Mouse (Mus musculus): ENCODE data around the gene S100a4. TPM values are rescaled to one million over a fixed set of nuclear protein-coding genes. Genes with fewer than 3 reads are reported as not detected.

The S100a4 gene
- total RNA-seq, 2 experiments from 2014 or later, result 4.6 to 4.8 TPM

DNA sequence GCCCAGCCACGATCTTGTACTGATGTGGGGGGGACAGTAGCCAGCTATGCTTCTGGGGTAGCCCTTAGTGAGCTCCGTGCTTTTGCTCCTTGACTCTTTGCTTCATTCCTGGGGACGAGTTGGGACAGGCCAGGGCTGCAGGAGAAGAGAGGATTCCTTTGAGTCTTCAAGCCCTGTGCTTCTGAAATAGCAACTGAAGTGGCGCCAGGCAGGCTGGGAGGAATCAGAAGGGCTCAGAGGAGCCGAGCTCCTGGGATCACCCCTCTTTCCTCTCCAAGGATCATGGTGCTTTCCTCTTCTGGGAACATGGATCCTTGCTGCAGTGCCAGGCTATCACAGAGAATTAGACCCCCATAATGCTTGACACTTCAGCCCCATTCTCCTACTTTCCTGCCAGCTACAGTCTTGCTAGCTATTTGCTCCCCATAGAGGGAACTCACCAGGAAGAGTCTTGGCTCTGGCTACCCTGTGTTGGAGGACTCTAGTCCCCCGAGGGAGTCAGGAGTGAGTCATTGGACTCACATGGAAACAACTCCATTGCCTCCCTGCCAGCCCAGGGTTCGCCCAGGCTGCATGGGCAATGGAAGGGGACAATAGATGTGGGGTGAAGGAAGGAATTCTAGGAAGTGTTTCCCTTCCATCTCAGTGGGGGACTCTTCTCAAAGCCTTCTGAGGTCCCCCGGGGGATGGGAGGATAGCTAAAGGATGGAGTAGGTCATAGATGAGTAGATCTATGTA, 2.9 kb upstream of the S100a4 start:
- TF ChIP-seq CTCF (IDR thresholded peaks at IDR 0.05), result no peak
- no peak for DNase-seq (ENCODE audit: extremely low spot score in 1 of 2, low spot score in 2 of 2)
- Histone ChIP-seq H3K4me3 (no peak overlapping the region), H3K27ac (no peak overlapping the region)
- intact Hi-C loops (cut with DNase I), result no loop called here

DNA sequence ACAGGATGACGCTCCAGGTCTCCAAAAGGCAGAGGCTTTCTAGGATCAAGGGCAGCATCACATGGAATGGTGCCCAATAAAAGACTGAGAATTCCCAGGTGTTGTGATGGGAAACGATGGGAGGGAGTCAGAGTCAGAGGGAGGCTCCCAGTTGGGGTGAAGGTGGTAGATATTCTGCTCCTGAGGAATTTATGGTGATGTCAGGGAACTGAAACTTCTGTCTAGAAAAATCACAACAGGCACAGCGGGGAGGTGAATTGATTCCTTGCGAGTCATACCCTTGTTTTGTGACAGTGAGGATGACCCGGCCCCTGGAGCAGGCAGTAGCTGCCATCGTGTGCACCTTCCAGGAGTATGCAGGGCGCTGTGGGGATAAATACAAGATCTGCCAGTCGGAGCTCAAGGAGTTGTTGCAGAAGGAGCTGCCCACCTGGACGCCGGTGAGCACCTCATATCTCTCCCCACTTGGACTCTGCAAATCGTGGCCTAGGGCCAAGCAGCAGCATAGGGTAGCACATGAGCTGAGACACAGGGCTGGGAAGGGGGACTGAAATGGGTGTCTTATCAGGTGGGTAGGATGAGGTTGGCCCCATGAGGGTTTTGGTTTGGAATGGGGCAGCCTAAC, 2.0 kb upstream of the S100a4 start, which contains the start of gene Gm42674:
Gene Gm42674 (plus strand): TSS at position 419 of the 625 bp plus-strand sequence.
- Histone ChIP-seq H3K27ac (no peak within 1 kb of the TSS), H3K4me3 (no peak within 1 kb of the TSS)
- TF ChIP-seq CTCF (IDR thresholded peaks at IDR 0.05), result no peak
- DNase-seq (ENCODE audit: extremely low spot score in 1 of 2, low spot score in 2 of 2), result no peak
- intact Hi-C loops (cut with DNase I), result no loop called here

GRCm38 (mm10) chr3:90604416-90604815, 845 bp downstream of the S100a4 start:
- Histone ChIP-seq H3K4me3 (no peak overlapping the region), H3K27ac (peak overlapping the region; percentile 46; the same call in 1 of the 2 replicates)
- DNase-seq (ENCODE audit: extremely low spot score in 1 of 2, low spot score in 2 of 2), result peak; percentile 69 to 72
- intact Hi-C loops (cut with DNase I), result loop anchor here (2.0 kb wide), 1 partner anchor 18 kb away; no protein-coding TSS in a partner anchor
- no peak for TF ChIP-seq CTCF (IDR thresholded peaks at IDR 0.05)

DNA sequence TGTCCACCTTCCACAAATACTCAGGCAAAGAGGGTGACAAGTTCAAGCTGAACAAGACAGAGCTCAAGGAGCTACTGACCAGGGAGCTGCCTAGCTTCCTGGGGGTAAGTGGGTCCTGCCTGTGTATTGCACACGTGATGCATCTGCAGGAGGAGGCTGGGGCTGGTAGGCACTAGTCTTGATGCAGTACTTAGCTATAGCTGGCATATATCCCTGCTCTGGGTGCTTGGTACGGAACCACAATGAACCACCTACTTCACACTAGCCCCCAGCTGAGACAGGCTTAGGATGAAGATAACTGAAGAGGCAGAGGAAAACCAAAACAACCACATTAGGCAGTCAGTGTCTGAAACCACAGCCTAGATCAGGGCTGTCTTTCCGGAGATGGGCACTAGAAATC, 1.5 kb downstream of the S100a4 start:
- Histone ChIP-seq H3K27ac (no peak overlapping the region; the same call in 1 of the 2 replicates), H3K4me3 (no peak overlapping the region)
- intact Hi-C loops (cut with DNase I), result loop anchor here (2.0 kb wide), 1 partner anchor 18 kb away; no protein-coding TSS in a partner anchor
- no peak for DNase-seq (ENCODE audit: extremely low spot score in 1 of 2, low spot score in 2 of 2)
- no peak for TF ChIP-seq CTCF (IDR thresholded peaks at IDR 0.05)

DNA sequence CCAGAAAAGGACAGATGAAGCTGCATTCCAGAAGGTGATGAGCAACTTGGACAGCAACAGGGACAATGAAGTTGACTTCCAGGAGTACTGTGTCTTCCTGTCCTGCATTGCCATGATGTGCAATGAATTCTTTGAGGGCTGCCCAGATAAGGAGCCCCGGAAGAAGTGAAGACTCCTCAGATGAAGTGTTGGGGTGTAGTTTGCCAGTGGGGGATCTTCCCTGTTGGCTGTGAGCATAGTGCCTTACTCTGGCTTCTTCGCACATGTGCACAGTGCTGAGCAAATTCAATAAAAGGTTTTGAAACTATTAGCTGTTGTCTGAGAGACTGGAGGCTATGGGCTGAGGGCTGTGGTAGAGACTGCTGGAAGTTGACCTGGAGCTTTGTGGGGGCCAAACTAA, 2.2 kb downstream of the S100a4 start:
- TF ChIP-seq CTCF (IDR thresholded peaks at IDR 0.05), result no peak
- intact Hi-C loops (cut with DNase I), result loop anchor here (2.0 kb wide), 1 partner anchor 19 kb away; no protein-coding TSS in a partner anchor
- Histone ChIP-seq H3K27ac (no peak overlapping the region), H3K4me3 (no peak overlapping the region)
- no peak for DNase-seq (ENCODE audit: extremely low spot score in 1 of 2, low spot score in 2 of 2)

GRCm38 (mm10) chr3:90606185-90606584, 2.6 kb downstream of the S100a4 start:
- intact Hi-C loops (cut with DNase I), result no loop called here
- no peak overlapping the region for H3K4me3 ChIP-seq
- no peak overlapping the region for H3K27ac ChIP-seq
- DNase-seq (ENCODE audit: extremely low spot score in 1 of 2, low spot score in 2 of 2), result no peak
- TF ChIP-seq CTCF (IDR thresholded peaks at IDR 0.05), result no peak

- H3K27ac ChIP-seq, result no peak overlapping the region
- no peak overlapping the region for H3K4me3 ChIP-seq
- no peak for TF ChIP-seq CTCF (IDR thresholded peaks at IDR 0.05)
- no peak for DNase-seq (ENCODE audit: extremely low spot score in 1 of 2, low spot score in 2 of 2)
- intact Hi-C loops (cut with DNase I), result no loop called here
These were observed 3.8 kb downstream of the S100a4 start for GRCm38 (mm10) chr3:90607361-90607760.

DNA sequence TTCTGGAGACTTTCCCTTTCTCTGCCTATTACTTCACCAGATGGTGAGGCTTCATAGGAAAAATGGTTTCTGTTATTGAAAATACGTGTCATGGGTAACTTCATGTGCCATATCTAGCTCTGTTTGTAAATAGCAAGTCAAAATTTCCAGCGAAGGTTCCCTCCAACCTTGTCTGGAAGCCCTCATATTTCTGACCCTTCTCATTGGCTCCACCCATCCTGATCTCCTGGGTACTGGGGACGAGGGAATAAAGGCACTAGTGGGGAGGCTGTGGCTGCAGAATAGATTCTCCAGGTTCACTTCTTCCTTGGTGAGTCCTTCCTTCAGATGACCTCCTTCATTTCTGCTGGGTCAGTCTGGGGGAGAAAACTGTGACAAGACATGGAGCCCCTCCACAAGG, 4.7 kb downstream of the S100a4 start, which contains the start of gene S100a5:
Gene S100a5 (plus strand): TSS at position 301 of the 400 bp plus-strand sequence.
- Histone ChIP-seq H3K27ac (no peak within 1 kb of the TSS), H3K4me3 (no peak within 1 kb of the TSS)
- DNase-seq (ENCODE audit: extremely low spot score in 1 of 2, low spot score in 2 of 2), result no peak
- intact Hi-C loops (cut with DNase I), result no loop called here
- TF ChIP-seq CTCF (IDR thresholded peaks at IDR 0.05), result no peak

GRCm38 (mm10) chr3:90609102-90609501, 5.5 kb downstream of the S100a4 start:
- TF ChIP-seq CTCF (IDR thresholded peaks at IDR 0.05), result no peak
- intact Hi-C loops (cut with DNase I), result no loop called here
- no peak overlapping the region for H3K4me3 ChIP-seq
- DNase-seq (ENCODE audit: extremely low spot score in 1 of 2, low spot score in 2 of 2), result no peak
- H3K27ac ChIP-seq, result no peak overlapping the region

- Histone ChIP-seq H3K27ac (no peak overlapping the region), H3K4me3 (no peak overlapping the region)
- intact Hi-C loops (cut with DNase I), result no loop called here
- no peak for TF ChIP-seq CTCF (IDR thresholded peaks at IDR 0.05)
- no peak for DNase-seq (ENCODE audit: extremely low spot score in 1 of 2, low spot score in 2 of 2)
These were observed 7.9 kb downstream of the S100a4 start for GRCm38 (mm10) chr3:90611494-90611893.

DNA sequence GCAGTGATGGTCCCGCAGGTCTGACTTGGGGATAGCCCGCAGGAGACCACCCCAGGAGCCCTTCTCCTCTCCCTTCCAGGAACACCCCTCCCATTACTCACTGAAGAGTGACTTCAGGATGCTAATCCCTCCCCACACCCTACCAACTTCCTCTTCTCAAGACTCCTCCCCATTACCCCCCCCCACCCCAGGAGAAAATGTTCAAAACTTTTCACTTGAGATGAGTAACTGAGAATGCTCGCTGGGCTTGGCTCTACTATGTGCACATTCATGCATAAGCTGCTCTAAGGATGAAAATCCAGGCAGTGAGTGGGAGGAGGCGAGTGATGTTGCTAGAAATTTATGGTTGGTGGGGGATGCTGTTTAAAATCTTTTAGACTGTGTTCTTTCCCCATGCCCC, 8.5 kb downstream of the S100a4 start:
- no peak overlapping the region for H3K27ac ChIP-seq
- no peak overlapping the region for H3K4me3 ChIP-seq
- DNase-seq (ENCODE audit: extremely low spot score in 1 of 2, low spot score in 2 of 2), result no peak
- TF ChIP-seq CTCF (IDR thresholded peaks at IDR 0.05), result no peak
- intact Hi-C loops (cut with DNase I), result loop anchor here (1.0 kb wide), 1 partner anchor 25 kb away; no protein-coding TSS in a partner anchor

- peak within 1 kb of the TSS; percentile 47 for H3K27ac ChIP-seq
- peak within 1 kb of the TSS; percentile 48 for H3K4me3 ChIP-seq
- intact Hi-C loops (cut with DNase I), result loop anchor here (1.0 kb wide), 1 partner anchor 26 kb away; no protein-coding TSS in a partner anchor
- DNase-seq (ENCODE audit: extremely low spot score in 1 of 2, low spot score in 2 of 2), result peak in 1 of 2 experiments; percentile 41
- TF ChIP-seq CTCF (IDR thresholded peaks at IDR 0.05), result peak; percentile 63
These were observed 9.2 kb downstream of the S100a4 start, which contains the start of gene S100a6 for GRCm38 (mm10) chr3:90612728-90613291. Gene S100a6, plus strand, starts transcription at chr3:90612882.
